Mouse (Mus musculus) monocyte, adult 59 days (primary cell): Measurements from ENCODE around the gene Rxylt1. TPM values are rescaled to one million over a fixed set of nuclear protein-coding genes. Genes with fewer than 3 reads are reported as not detected.

Experiments
- total RNA-seq, 2 experiments: library from RNA; stranded (reverse); gene quantifications; one replicate each; pipeline ENCODE4 v1.2.4; 2023

Gene Rxylt1
- total RNA-seq, result 10 to 100 TPM; 26.2 to 29.1 TPM

GRCm38 (mm10) chr10:122096980-122097844, at the start of gene Rxylt1:
TSS of gene Rxylt1 (minus strand) at chr10:122097371.

GRCm38 (mm10) chr10:122046904-122047726, 50.1 kb downstream of the Rxylt1 start, which contains the start of gene Srgap1:
TSS of gene Srgap1 (minus strand) at chr10:122047315.

Other genes starting within 250 kb of the Rxylt1 start
- gene Srgap1, start 50.1 kb downstream of the Rxylt1 start, total RNA-seq, result under 1 TPM; 0.12 to 0.37 TPM